Mouse (Mus musculus) myocyte (in vitro differentiated cells): ENCODE measurements around the gene Il1f5.

Experiments
- E2F4 ChIP-seq: IDR thresholded peaks from one replicate; pipeline ENCODE4 v1.6.1; 2011; ENCODE audit warnings: mild to moderate bottlenecking, control low read depth, moderate library complexity; ENCODE audit not compliant: insufficient read depth
- MAX ChIP-seq: IDR thresholded peaks from one replicate; pipeline ENCODE4 v1.6.1; 2011; ENCODE audit warnings: low read depth, mild to moderate bottlenecking, control low read depth
- MYOG ChIP-seq, 3 experiments: IDR thresholded peaks; one replicate each; pipeline ENCODE4 v1.6.1; 2011; ENCODE audit warnings: control low read depth in 2 of 3, low read depth in 2 of 3, mild to moderate bottlenecking in 2 of 3; ENCODE audit not compliant: insufficient read length in 2 of 3, control insufficient read depth in 1 of 3, insufficient read depth in 1 of 3
- POLR2A ChIP-seq: IDR thresholded peaks from one replicate; pipeline ENCODE4 v1.6.1; 2011; ENCODE audit warnings: low read depth, mild to moderate bottlenecking, control low read depth, moderate library complexity; ENCODE audit not compliant: insufficient read length
- POLR2AphosphoS2 ChIP-seq: IDR thresholded peaks from one replicate; pipeline ENCODE4 v1.6.1; 2011; ENCODE audit warnings: low read depth, control low read depth; ENCODE audit not compliant: insufficient read length
- REST ChIP-seq: IDR thresholded peaks from one replicate; pipeline ENCODE4 v1.6.1; 2011; ENCODE audit warnings: mild to moderate bottlenecking, control low read depth, moderate library complexity; ENCODE audit not compliant: insufficient read depth, insufficient read length
- TCF12 ChIP-seq: IDR thresholded peaks from one replicate; pipeline ENCODE4 v1.6.1; 2011; ENCODE audit warnings: mild to moderate bottlenecking, control low read depth; ENCODE audit not compliant: poor library complexity, insufficient read depth, severe bottlenecking
- USF1 ChIP-seq: IDR thresholded peaks from one replicate; pipeline ENCODE4 v1.6.1; 2011; ENCODE audit warnings: low read depth, mild to moderate bottlenecking, control low read depth, moderate library complexity

- TF ChIP-seq REST = no peak
- TF ChIP-seq POLR2A = no peak
- no peak for TF ChIP-seq TCF12
- no peak for TF ChIP-seq MAX
- no peak for TF ChIP-seq USF1
- TF ChIP-seq E2F4 = no peak
- TF ChIP-seq POLR2AphosphoS2 = no peak
- TF ChIP-seq MYOG (IDR thresholded peaks at IDR 0.05; ENCODE audit: control insufficient read depth in 1 of 3, insufficient read depth in 1 of 3, insufficient read length in 2 of 3, low read depth in 2 of 3) = no peak
Observed at GRCm38 (mm10) chr2:24311302-24312001, 34.7 kb downstream of the Il1f5 start.
